ENCODE assay signal across 23 mouse cellular contexts in genomic region chr11:46262854-46263253, GRCm38 (mm10). TPM values are rescaled to one million over a fixed set of nuclear protein-coding genes. Genes with fewer than 3 reads are reported as not detected.
DNase-seq lines count a peak whose midpoint lies in the region; ATAC-seq and TF ChIP-seq lines count a peak whose summit lies in the region.
"Had no signal": no experiment of that assay in that cellular context is flagged by ENCODE, and none has a peak within 500 bp of the region (broad histone marks: within the 10 kb centered on the region; RNA-seq: fewer than 3 reads in every experiment).

No protein-coding gene starts in this region.

- H3K4me3 ChIP-seq in gastrocnemius, adult 2 months, result no peak overlapping the region
- no peak overlapping the region for H3K4me3 ChIP-seq in hindbrain, embryonic 11.5 days (ENCODE audit: low read depth, low read length)
- H3K4me3 ChIP-seq: embryonic facial prominence, embryonic 13.5 days; embryonic facial prominence, embryonic 15.5 days; erythroblast, embryonic 14.5 days; forebrain, embryonic 10.5 days; forebrain, embryonic 12.5 days had no signal

- peak overlapping the region; percentile 52 for H3K27ac ChIP-seq in gastrocnemius, adult 2 months
- no peak overlapping the region for H3K27ac ChIP-seq in hindbrain, embryonic 11.5 days (ENCODE audit: low read depth, low read length)
- H3K27ac ChIP-seq: embryonic facial prominence, embryonic 13.5 days; embryonic facial prominence, embryonic 15.5 days; forebrain, embryonic 10.5 days; forebrain, embryonic 12.5 days had no signal

- H3K4me2 ChIP-seq in hindbrain, embryonic 11.5 days (replicated peaks; ENCODE audit: low read depth, low read length), result no peak overlapping the region
- H3K4me2 ChIP-seq: embryonic facial prominence, embryonic 13.5 days; embryonic facial prominence, embryonic 15.5 days; forebrain, embryonic 12.5 days had no signal

- H3K36me3 ChIP-seq in hindbrain, embryonic 11.5 days (ENCODE audit: control insufficient read depth, insufficient read depth, low read length), result peaks cover 2% of the 10 kb centered on the region
- H3K36me3 ChIP-seq: embryonic facial prominence, embryonic 15.5 days had no signal

- no peak for TF ChIP-seq CTCF in gastrocnemius, adult 2 months (IDR thresholded peaks at IDR 0.05)

- intact Hi-C loops in gastrocnemius, adult 2 months (cut with DNase I), result no loop called here

- peak; percentile 68 for DNase-seq in adrenal gland, adult 2 months
- no peak for DNase-seq in adrenal gland, postnatal 4 days (ENCODE audit: low spot score in 2 of 2)
- DNase-seq in gastrocnemius, adult 2 months, result no peak
- DNase-seq in gastrocnemius, adult 18-20 months (ENCODE audit: low spot score), result no peak
- DNase-seq in adrenal gland, postnatal 14 days, result peak; percentile 58
- peak; percentile 47 for DNase-seq in adrenal gland, postnatal 36 days
- no peak for DNase-seq in hindbrain, embryonic 11.5 days (ENCODE audit: low spot score)
- no peak for DNase-seq in kidney, postnatal 4 days
- DNase-seq: cerebellum, adult 11 months; cerebellum, adult 18-20 months; cerebellum, adult 8-10 months; cerebellum, adult 9-11 months; cerebellum, postnatal 14 days; cerebellum, postnatal 36 days; embryo, embryonic 11 days had no signal

- H3K27me3 ChIP-seq in hindbrain, embryonic 11.5 days (ENCODE audit: control insufficient read depth, insufficient read depth, low read length), result no peaks in the 10 kb centered on the region
- H3K27me3 ChIP-seq: embryonic facial prominence, embryonic 13.5 days; embryonic facial prominence, embryonic 15.5 days; forebrain, embryonic 12.5 days had no signal

- H3K4me1 ChIP-seq in hindbrain, embryonic 11.5 days (replicated peaks; ENCODE audit: control insufficient read depth, insufficient read depth, low read length), result no peaks in the 10 kb centered on the region
- H3K4me1 ChIP-seq: embryonic facial prominence, embryonic 15.5 days; forebrain, embryonic 10.5 days; forebrain, embryonic 12.5 days had no signal

- no peak overlapping the region for H3K9ac ChIP-seq in hindbrain, embryonic 11.5 days (ENCODE audit: low read depth, low read length)
- H3K9ac ChIP-seq: embryonic facial prominence, embryonic 13.5 days; embryonic facial prominence, embryonic 15.5 days; forebrain, embryonic 12.5 days had no signal

- no peak for ATAC-seq in hindbrain, embryonic 11.5 days (ENCODE audit: low FRiP score)
- ATAC-seq: forebrain, embryonic 14.5 days; forebrain, embryonic 16.5 days had no signal

- no peaks in the 10 kb centered on the region for H3K9me3 ChIP-seq in hindbrain, embryonic 11.5 days (ENCODE audit: control insufficient read depth, low read length)
- H3K9me3 ChIP-seq: embryonic facial prominence, embryonic 13.5 days; embryonic facial prominence, embryonic 15.5 days; forebrain, embryonic 12.5 days had no signal

- WGBS in hindbrain, embryonic 11.5 days, result 76% methylated on average over 3 of the region's 3 CpGs

RNA-seq across cellular contexts. Expression of gene Fndc9, which starts 27.5 kb away (rescaled TPM):
- total RNA-seq in adrenal gland, adult 2 months (2021), result not detected
- polyA plus RNA-seq in adrenal gland, adult 2 months (2012; rRNA removed), result not detected in 2 replicates
- total RNA-seq in adrenal gland, postnatal 4 days (2021), result not detected
- total RNA-seq in gastrocnemius, adult 2 months (2021), result not detected
- total RNA-seq in gastrocnemius, adult 18-20 months (2021), result not detected
- total RNA-seq in adrenal gland, postnatal 14 days (2021), result not detected in 2 replicates
- total RNA-seq in adrenal gland, postnatal 36 days (2021), result not detected
- 0.68 and 1.0 TPM in 2 replicates for polyA plus RNA-seq in hindbrain, embryonic 11.5 days (2014; fragmentation: Nextera tagmentation; extraction: Ambion mirVana)
- total RNA-seq: adrenal gland, adult 18-20 months had no signal
- polyA plus RNA-seq: erythroblast, embryonic 14.5 days had no signal

RNA-seq across cellular contexts. Expression of gene Cyfip2, which starts 49.8 kb away (rescaled TPM):
- 10 to 100 TPM; 68.1 to 95.2 TPM for total RNA-seq in adrenal gland, adult 2 months (2021)
- 24.4 and 34.7 TPM in 2 replicates for polyA plus RNA-seq in adrenal gland, adult 2 months (2012; rRNA removed)
- 10 to 100 TPM; 55.8 to 56.7 TPM for total RNA-seq in adrenal gland, postnatal 4 days (2021)
- total RNA-seq in gastrocnemius, adult 2 months (2021), result 10 to 100 TPM in 1 of 2 experiments, 1 to 10 TPM in 1; 2.3 to 10.1 TPM
- total RNA-seq in gastrocnemius, adult 18-20 months (2021), result 10 to 100 TPM; 12.4 to 14.0 TPM
- 47.1 and 47.7 TPM in 2 replicates for total RNA-seq in adrenal gland, postnatal 14 days (2021)
- total RNA-seq in adrenal gland, postnatal 36 days (2021), result 10 to 100 TPM; 84.0 to 88.8 TPM
- 56.7 and 60.0 TPM in 2 replicates for polyA plus RNA-seq in hindbrain, embryonic 11.5 days (2014; fragmentation: Nextera tagmentation; extraction: Ambion mirVana)

Comparison
In these comparisons a context has a peak if more than half of its experiments do, and no peak if none do; other contexts are left out.
1. DNase-seq: peak in adrenal gland, adult 2 months (single experiment), adrenal gland, postnatal 14 days (single experiment) and adrenal gland, postnatal 36 days (2 of 2); none in adrenal gland, postnatal 4 days (0 of 2), gastrocnemius, adult 2 months (single experiment), gastrocnemius, adult 18-20 months (single experiment), hindbrain, embryonic 11.5 days (single experiment) and kidney, postnatal 4 days (0 of 2).